Mouse (Mus musculus) MEL (cell line): ENCODE results near the gene Tmed2. TPM values are rescaled to one million over a fixed set of nuclear protein-coding genes. Genes with fewer than 3 reads are reported as not detected.
A peak's percentile ranks its signal among the peaks of the same experiment; 100 is the strongest.
"Not testable (repeated sequence)": the region's sequence is repeated elsewhere in the genome, so short reads cannot be mapped to it uniquely, and the experiment has no call there.

ENCODE experiments used
- DNase-seq: peaks from one replicate; pipeline ENCODE4 v3.0.0; 2011; ENCODE audit warnings: low read depth, low spot score
- H3K27ac ChIP-seq: 2 replicates; pipeline ENCODE4 v1.5.1; 2012; ENCODE audit warnings: low read depth, mild to moderate bottlenecking, control low read depth, low read length, moderate library complexity; ENCODE audit not compliant: control insufficient read depth
- H3K27me3 ChIP-seq, 2 experiments: fragments of 150-350 bp in 1 of 2; sonication (generic) in 1 of 2; 2 replicates each; pipeline ENCODE4 v1.6.1; 2012; ENCODE audit warnings: low read length in 2 of 2, mild to moderate bottlenecking in 2 of 2, improper control_type of control experiment in 1 of 2, moderate library complexity in 1 of 2; ENCODE audit not compliant: insufficient read depth in 2 of 2, control insufficient read depth in 1 of 2
- H3K36me3 ChIP-seq, 2 experiments: 2 replicates each; pipeline ENCODE4 v1.6.1; 2012 to 2014; ENCODE audit warnings: low read length in 2 of 2, improper control_type of control experiment in 1 of 2, inconsistent platforms in 1 of 2, mild to moderate bottlenecking in 1 of 2; ENCODE audit not compliant: insufficient read depth in 2 of 2, control insufficient read depth in 1 of 2
- H3K4me1 ChIP-seq, 2 experiments: fragments of 150-350 bp in 1 of 2; sonication (generic) in 1 of 2; 2 replicates each; pipeline ENCODE4 v1.6.1; 2012; ENCODE audit warnings: low read length in 2 of 2, improper control_type of control experiment in 1 of 2, mild to moderate bottlenecking in 1 of 2; ENCODE audit not compliant: insufficient read depth in 2 of 2, control insufficient read depth in 1 of 2
- H3K4me3 ChIP-seq, 2 experiments: fragments of 150-350 bp in 1 of 2; sonication (generic) in 1 of 2; 2 replicates each; pipeline ENCODE4 v1.5.1; 2012; ENCODE audit warnings: low read depth in 2 of 2, low read length in 2 of 2, mild to moderate bottlenecking in 2 of 2, moderate library complexity in 2 of 2, control low read depth in 1 of 2, improper control_type of control experiment in 1 of 2; ENCODE audit not compliant: control insufficient read depth in 1 of 2, insufficient read depth in 1 of 2
- H3K79me2 ChIP-seq: 2 replicates; pipeline ENCODE4 v1.6.1; 2012; ENCODE audit warnings: mild to moderate bottlenecking, low read length, moderate library complexity; ENCODE audit not compliant: control insufficient read depth, poor library complexity, insufficient read depth
- H3K9ac ChIP-seq: 2 replicates; pipeline ENCODE4 v1.6.1; 2012; ENCODE audit warnings: low read depth, mild to moderate bottlenecking, control low read depth, low read length, moderate library complexity; ENCODE audit not compliant: control insufficient read depth, poor library complexity, severe bottlenecking
- H3K9me3 ChIP-seq: fragments of 150-350 bp; sonication (generic); replicated peaks from 2 replicates; pipeline ENCODE4 v1.6.1; 2012; ENCODE audit warnings: mild to moderate bottlenecking, low read length, improper control_type of control experiment, moderate library complexity; ENCODE audit not compliant: insufficient read depth
- BHLHE40 ChIP-seq: IDR thresholded peaks from 2 replicates; pipeline ENCODE4 v1.6.1; 2012; ENCODE audit warnings: low read depth, mild to moderate bottlenecking, inconsistent platforms, low read length, improper control_type of control experiment, borderline replicate concordance
- CHD1 ChIP-seq: IDR thresholded peaks from 2 replicates; pipeline ENCODE4 v1.6.1; 2012; ENCODE audit warnings: low read depth, mild to moderate bottlenecking, inconsistent platforms, low read length, improper control_type of control experiment
- CHD2 ChIP-seq: IDR thresholded peaks from 2 replicates; pipeline ENCODE4 v1.6.1; 2011; ENCODE audit warnings: low read length, improper control_type of control experiment
- CTCF ChIP-seq, 3 experiments: IDR thresholded peaks in 2 of 3; conservative IDR thresholded peaks in 1 of 3; 2 replicates each; pipeline ENCODE4 v1.5.1; 2011 to 2012; ENCODE audit warnings: low read length in 3 of 3, low read depth in 2 of 3, mild to moderate bottlenecking in 2 of 3, improper control_type of control experiment in 1 of 3, inconsistent platforms in 1 of 3, mixed read lengths in 1 of 3, moderate library complexity in 1 of 3; ENCODE audit not compliant: control insufficient read depth in 1 of 3, insufficient read depth in 1 of 3, poor library complexity in 1 of 3, severe bottlenecking in 1 of 3
- JUND ChIP-seq: IDR thresholded peaks from 2 replicates; pipeline ENCODE4 v1.6.1; 2011; ENCODE audit warnings: low read depth, mild to moderate bottlenecking, improper control_type of control experiment, low read length
- KAT2A ChIP-seq: conservative IDR thresholded peaks from 2 replicates; pipeline ENCODE4 v1.6.1; 2012; ENCODE audit warnings: low read depth, low read length, improper control_type of control experiment, inconsistent platforms
- MAX ChIP-seq: IDR thresholded peaks from 2 replicates; pipeline ENCODE4 v1.6.1; 2011; ENCODE audit warnings: low read length, improper control_type of control experiment
- MEF2A ChIP-seq: IDR thresholded peaks from 2 replicates; pipeline ENCODE4 v1.6.1; 2014; ENCODE audit warnings: low read depth, mild to moderate bottlenecking, inconsistent platforms, low read length, improper control_type of control experiment; ENCODE audit not compliant: poor library complexity, insufficient replicate concordance, severe bottlenecking; ENCODE audit errors: extremely low read depth
- NRF1 ChIP-seq: IDR thresholded peaks from 2 replicates; pipeline ENCODE4 v1.6.1; 2014; ENCODE audit warnings: low read depth, mild to moderate bottlenecking, inconsistent platforms, low read length, improper control_type of control experiment, moderate library complexity; ENCODE audit not compliant: poor library complexity, insufficient read depth, severe bottlenecking
- POLR2AphosphoS2 ChIP-seq: IDR thresholded peaks from 2 replicates; pipeline ENCODE4 v1.6.1; 2011; ENCODE audit warnings: low read length, improper control_type of control experiment
- ZC3H11A ChIP-seq: IDR thresholded peaks from 2 replicates; pipeline ENCODE4 v1.6.1; 2012; ENCODE audit warnings: low read depth, mild to moderate bottlenecking, inconsistent platforms, low read length, improper control_type of control experiment
- ZMIZ1 ChIP-seq: IDR thresholded peaks from 2 replicates; pipeline ENCODE4 v1.6.1; 2012; ENCODE audit warnings: low read depth, mild to moderate bottlenecking, inconsistent platforms, low read length, improper control_type of control experiment, moderate library complexity
- ZNF384 ChIP-seq: IDR thresholded peaks from 2 replicates; pipeline ENCODE4 v1.6.1; 2012; ENCODE audit warnings: low read depth, mild to moderate bottlenecking, inconsistent platforms, low read length, improper control_type of control experiment
- polyA plus RNA-seq, 2 experiments: library from polyadenylated mRNA; stranded (reverse) in 1 of 2; unstranded in 1 of 2; fragments of >175 nt in 1 of 2; fragments of >200 nt in 1 of 2; gene quantifications; 2 replicates each; pipeline versions ENCODE4 v1.2.1 to v1.2.4; 2012; ENCODE audit warnings: low replicate concordance in 2 of 2, low read depth in 1 of 2; ENCODE audit not compliant: insufficient read length in 2 of 2, insufficient read depth in 1 of 2, missing spikeins in 1 of 2
- total RNA-seq: library from RNA; depleted of rRNA; stranded (reverse); fragments of 300-350 nt; gene quantifications from 2 replicates; pipeline ENCODE4 v1.2.3, GENCODE M21; 2012

The Tmed2 gene
- total and polyA plus RNA-seq, 3 experiments: 245 to 252 TPM; not detected in 1

- no peak for TF ChIP-seq ZC3H11A
- TF ChIP-seq MAX: no peak
- TF ChIP-seq NRF1: 0 out of 2 replicates have a peak, but pooled peaks have one; percentile 3
- no peak for TF ChIP-seq MEF2A
- TF ChIP-seq BHLHE40: no peak
- no peak for TF ChIP-seq JUND
- no peak for TF ChIP-seq CHD2
- TF ChIP-seq KAT2A: 0 out of 2 replicates have a peak, but pooled peaks have one; percentile 22
These were observed 1.1 kb downstream of the Tmed2 start (continued) for GRCm38 (mm10) chr5:124541602-124541973.

- not testable (repeated sequence) for H3K27me3 ChIP-seq, DNase-seq, H3K27ac ChIP-seq, H3K9ac ChIP-seq, H3K4me1 ChIP-seq, H3K4me3 ChIP-seq, H3K9me3 ChIP-seq
- Histone ChIP-seq H3K36me3 (peaks cover 0 to 31% of the 10 kb centered on the region in 2 experiments; a peak in 3 of 4 replicates), H3K79me2 (peaks cover 23% of the 10 kb centered on the region)
- peak; percentile 72 for TF ChIP-seq ZNF384
These were observed 10.2 kb downstream of the Tmed2 start for GRCm38 (mm10) chr5:124550737-124551136.

- Histone ChIP-seq H3K27ac (peak overlapping the region; percentile 63), H3K36me3 (peaks cover 0 to 23% of the 10 kb centered on the region in 2 experiments; a peak in 3 of 4 replicates), H3K79me2 (peaks cover 21% of the 10 kb centered on the region), H3K9ac (peak overlapping the region; percentile 78), H3K4me3 (peak overlapping the region; percentile 63 to 97)
- DNase-seq: peak; percentile 53
- H3K27me3 ChIP-seq, H3K4me1 ChIP-seq, H3K9me3 ChIP-seq: not testable (repeated sequence)
- peak; percentile 43 for TF ChIP-seq POLR2AphosphoS2
- TF ChIP-seq ZNF384: peak; percentile 64
- TF ChIP-seq CTCF (IDR thresholded peaks at IDR 0.05 in 2 of 3, conservative IDR thresholded peaks at IDR 0.05 in 1 of 3; ENCODE audit: control insufficient read depth in 1 of 3, insufficient read depth in 1 of 3, low read depth in 2 of 3, low read length in 3 of 3, poor library complexity in 1 of 3, severe bottlenecking in 1 of 3): peak in 1 of 3 experiments; percentile 22; a peak in 2 of 6 replicates
- 0 out of 2 replicates have a peak, but pooled peaks have one; percentile 8 for TF ChIP-seq CHD1
- TF ChIP-seq ZMIZ1: 0 out of 2 replicates have a peak, but pooled peaks have one; percentile 53
These were observed 11.0 kb downstream of the Tmed2 start for GRCm38 (mm10) chr5:124551349-124552093.
